ENCODE assay signal across 17 mouse cellular contexts in the genomic region with DNA sequence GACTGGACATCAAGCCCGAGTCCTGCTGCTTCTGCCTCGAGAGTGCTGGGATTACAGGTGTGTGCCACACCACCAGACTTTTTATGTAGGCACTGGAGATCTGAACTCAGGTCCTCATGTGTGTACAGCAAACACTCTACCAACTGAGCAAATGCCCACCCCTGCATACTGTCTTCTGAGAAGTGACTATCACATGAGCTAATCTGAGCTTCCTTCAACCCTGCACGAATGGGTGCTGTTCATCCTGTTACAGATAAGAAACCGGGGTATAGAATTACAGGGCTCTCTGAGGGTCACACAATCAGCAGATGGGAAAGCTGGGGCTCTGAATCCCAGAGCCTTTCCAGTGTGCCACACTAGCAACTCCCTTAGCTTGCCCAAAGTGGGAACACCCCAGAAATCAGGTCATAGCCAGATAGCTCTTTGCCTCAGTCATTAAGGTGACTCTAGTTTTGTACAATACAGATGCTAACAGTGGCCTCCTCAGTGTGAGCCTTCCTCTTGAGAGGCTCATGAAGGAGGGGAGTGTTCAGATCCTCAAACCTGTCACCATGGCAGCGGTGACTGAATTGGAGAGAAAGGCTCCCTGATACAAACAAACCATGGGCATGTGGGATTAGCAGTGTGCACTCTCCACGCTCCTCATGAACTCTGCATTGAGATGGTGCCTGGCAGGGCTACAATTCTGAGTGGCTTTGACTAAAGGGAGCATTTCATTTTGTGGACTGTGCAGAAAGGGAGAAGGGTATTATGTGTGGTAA. TPM values are rescaled to one million over a fixed set of nuclear protein-coding genes. Genes with fewer than 3 reads are reported as not detected.
DNase-seq lines count a peak whose midpoint lies in the region; ATAC-seq and TF ChIP-seq lines count a peak whose summit lies in the region.
"Had no signal": no experiment of that assay in that cellular context is flagged by ENCODE, and none has a peak within 500 bp of the region (broad histone marks: within the 10 kb centered on the region; RNA-seq: fewer than 3 reads in every experiment).

No protein-coding gene starts in this region.

- 86% methylated on average over 6 of the region's 6 CpGs for WGBS in forebrain, embryonic 11.5 days
- WGBS in forebrain, embryonic 10.5 days: 85% methylated on average over 6 of the region's 6 CpGs
- 70% methylated on average over 6 of the region's 6 CpGs for WGBS in midbrain, embryonic 12.5 days
- WGBS in midbrain, postnatal 0 days: 65% methylated on average over 6 of the region's 6 CpGs
- 82% methylated on average over 6 of the region's 6 CpGs for WGBS in hindbrain, embryonic 15.5 days
- 69% methylated on average over 6 of the region's 6 CpGs for WGBS in midbrain, embryonic 16.5 days

- TF ChIP-seq CTCF in midbrain, postnatal 0 days (IDR thresholded peaks at IDR 0.05): no peak

- no peaks in the 10 kb centered on the region for H3K4me1 ChIP-seq in forebrain, embryonic 11.5 days (replicated peaks; ENCODE audit: control insufficient read depth, insufficient read depth, low read length)
- peaks cover 10% of the 10 kb centered on the region; the same call in 1 of the 2 replicates for H3K4me1 ChIP-seq in forebrain, embryonic 10.5 days
- H3K4me1 ChIP-seq in midbrain, embryonic 12.5 days: peaks cover 14% of the 10 kb centered on the region; the same call in 1 of the 2 replicates
- no peaks in the 10 kb centered on the region for H3K4me1 ChIP-seq in midbrain, postnatal 0 days (ENCODE audit: insufficient read depth, low read length)
- H3K4me1 ChIP-seq in hindbrain, embryonic 15.5 days (replicated peaks): no peaks in the 10 kb centered on the region
- H3K4me1 ChIP-seq in midbrain, embryonic 16.5 days (ENCODE audit: control insufficient read depth, insufficient read depth, low read length): no peaks in the 10 kb centered on the region
- H3K4me1 ChIP-seq: limb, embryonic 10.5 days had no signal

- peaks cover 5% of the 10 kb centered on the region; the same call in 1 of the 2 replicates for H3K36me3 ChIP-seq in forebrain, embryonic 11.5 days (ENCODE audit: control insufficient read depth, insufficient read depth, low read length)
- H3K36me3 ChIP-seq in forebrain, embryonic 10.5 days (replicated peaks): peaks cover 99% of the 10 kb centered on the region
- H3K36me3 ChIP-seq in midbrain, embryonic 12.5 days: peaks cover 24% of the 10 kb centered on the region
- H3K36me3 ChIP-seq in midbrain, postnatal 0 days (ENCODE audit: insufficient read depth, low read length): no peaks in the 10 kb centered on the region
- no peaks in the 10 kb centered on the region for H3K36me3 ChIP-seq in hindbrain, embryonic 15.5 days
- H3K36me3 ChIP-seq in midbrain, embryonic 16.5 days (ENCODE audit: control insufficient read depth, insufficient read depth, low read length): 0 out of 2 replicates have a peak, but pooled peaks cover 3% of the 10 kb centered on the region

- no peaks in the 10 kb centered on the region for H3K27me3 ChIP-seq in forebrain, embryonic 11.5 days (ENCODE audit: control insufficient read depth, insufficient read depth, low read length)
- no peaks in the 10 kb centered on the region for H3K27me3 ChIP-seq in forebrain, embryonic 10.5 days (ENCODE audit: poor library complexity, severe bottlenecking)
- no peaks in the 10 kb centered on the region for H3K27me3 ChIP-seq in midbrain, embryonic 12.5 days
- H3K27me3 ChIP-seq in midbrain, postnatal 0 days (ENCODE audit: insufficient read depth, low read length): no peaks in the 10 kb centered on the region
- H3K27me3 ChIP-seq in hindbrain, embryonic 15.5 days: no peaks in the 10 kb centered on the region
- H3K27me3 ChIP-seq in midbrain, embryonic 16.5 days (ENCODE audit: control insufficient read depth, insufficient read depth, low read depth, low read length): no peaks in the 10 kb centered on the region
- H3K27me3 ChIP-seq: embryonic facial prominence, embryonic 15.5 days; heart, embryonic 12.5 days had no signal

- H3K4me3 ChIP-seq in forebrain, embryonic 11.5 days (ENCODE audit: low read depth, low read length): no peak overlapping the region
- H3K4me3 ChIP-seq in forebrain, embryonic 10.5 days: no peak overlapping the region
- no peak overlapping the region for H3K4me3 ChIP-seq in midbrain, embryonic 12.5 days
- H3K4me3 ChIP-seq in midbrain, postnatal 0 days (ENCODE audit: low read depth, low read length): no peak overlapping the region
- no peak overlapping the region for H3K4me3 ChIP-seq in hindbrain, embryonic 15.5 days
- H3K4me3 ChIP-seq in midbrain, embryonic 16.5 days (ENCODE audit: low read depth, low read length): no peak overlapping the region
- H3K4me3 ChIP-seq: embryonic facial prominence, embryonic 15.5 days; heart, embryonic 12.5 days; limb, embryonic 10.5 days had no signal

- ATAC-seq in forebrain, embryonic 11.5 days (replicated peaks; ENCODE audit: low FRiP score): peak; percentile 35; the same call in 1 of the 2 replicates
- peak; percentile 78 for ATAC-seq in midbrain, embryonic 12.5 days (ENCODE audit: low FRiP score, low read depth)
- ATAC-seq in midbrain, postnatal 0 days (ENCODE audit: low FRiP score): no peak
- ATAC-seq in hindbrain, embryonic 15.5 days (ENCODE audit: low FRiP score, low read depth): peak; percentile 19; the same call in 1 of the 2 replicates
- ATAC-seq in midbrain, embryonic 16.5 days: peak; percentile 83
- ATAC-seq in megakaryocyte, adult 5-6 weeks (ENCODE audit: poor library complexity, severe bottlenecking): no peak

- H3K9ac ChIP-seq in forebrain, embryonic 11.5 days (ENCODE audit: low read length): no peak overlapping the region
- H3K9ac ChIP-seq in midbrain, embryonic 12.5 days (replicated peaks): no peak overlapping the region
- H3K9ac ChIP-seq in midbrain, postnatal 0 days (replicated peaks; ENCODE audit: low read length, poor library complexity, severe bottlenecking): no peak overlapping the region
- no peak overlapping the region for H3K9ac ChIP-seq in hindbrain, embryonic 15.5 days
- H3K9ac ChIP-seq in midbrain, embryonic 16.5 days (ENCODE audit: low read depth, low read length): no peak overlapping the region
- H3K9ac ChIP-seq: embryonic facial prominence, embryonic 15.5 days; heart, embryonic 12.5 days had no signal

- H3K27ac ChIP-seq in forebrain, embryonic 11.5 days (ENCODE audit: low read depth, low read length): no peak overlapping the region
- H3K27ac ChIP-seq in forebrain, embryonic 10.5 days: no peak overlapping the region
- 0 out of 2 replicates have a peak overlapping the region, but pooled peaks have one; percentile 2 for H3K27ac ChIP-seq in midbrain, embryonic 12.5 days (replicated peaks)
- H3K27ac ChIP-seq in midbrain, postnatal 0 days (ENCODE audit: low read depth, low read length): no peak overlapping the region
- no peak overlapping the region for H3K27ac ChIP-seq in hindbrain, embryonic 15.5 days (replicated peaks)
- no peak overlapping the region for H3K27ac ChIP-seq in midbrain, embryonic 16.5 days (ENCODE audit: low read length)
- H3K27ac ChIP-seq: embryonic facial prominence, embryonic 15.5 days; limb, embryonic 10.5 days; stomach, postnatal 0 days had no signal

- no peaks in the 10 kb centered on the region for H3K9me3 ChIP-seq in forebrain, embryonic 11.5 days (ENCODE audit: control insufficient read depth, low read length)
- no peaks in the 10 kb centered on the region for H3K9me3 ChIP-seq in forebrain, embryonic 10.5 days
- no peaks in the 10 kb centered on the region for H3K9me3 ChIP-seq in midbrain, embryonic 12.5 days
- H3K9me3 ChIP-seq in midbrain, postnatal 0 days (ENCODE audit: low read length): no peaks in the 10 kb centered on the region
- no peaks in the 10 kb centered on the region for H3K9me3 ChIP-seq in hindbrain, embryonic 15.5 days
- H3K9me3 ChIP-seq in midbrain, embryonic 16.5 days (replicated peaks; ENCODE audit: control insufficient read depth, low read length, poor library complexity, severe bottlenecking): no peaks in the 10 kb centered on the region
- H3K9me3 ChIP-seq: embryonic facial prominence, embryonic 15.5 days; heart, embryonic 12.5 days; limb, embryonic 10.5 days had no signal

- DNase-seq in forebrain, embryonic 11.5 days (ENCODE audit: low spot score): no peak
- no peak for DNase-seq in forebrain, embryonic 10.5 days (ENCODE audit: extremely low spot score, low spot score)
- DNase-seq in midbrain, postnatal 0 days (ENCODE audit: low spot score): no peak
- no peak for DNase-seq in gastrocnemius, postnatal 14 days
- DNase-seq: cerebellum, adult 11-12 months; heart, postnatal 4 days; kidney, adult 8-10 months; lung, postnatal 36 days; thymus, postnatal 25 days had no signal

- no peak overlapping the region for H3K4me2 ChIP-seq in forebrain, embryonic 11.5 days (ENCODE audit: low read depth, low read length, severe bottlenecking)
- H3K4me2 ChIP-seq in midbrain, embryonic 12.5 days (replicated peaks): no peak overlapping the region
- H3K4me2 ChIP-seq in midbrain, postnatal 0 days (ENCODE audit: low read depth, low read length, poor library complexity, severe bottlenecking): no peak overlapping the region
- H3K4me2 ChIP-seq in hindbrain, embryonic 15.5 days: no peak overlapping the region
- no peak overlapping the region for H3K4me2 ChIP-seq in midbrain, embryonic 16.5 days (ENCODE audit: low read length)
- H3K4me2 ChIP-seq: embryonic facial prominence, embryonic 15.5 days; heart, embryonic 12.5 days had no signal

- intact Hi-C loops in gastrocnemius, postnatal 14 days (cut with DNase I; ENCODE audit: low total_unique reads): no loop called here

RNA-seq across cellular contexts. Expression of gene Rcn1, which starts 8.3 kb away (rescaled TPM):
- polyA plus RNA-seq in forebrain, embryonic 11.5 days (2014; fragmentation: Nextera tagmentation; extraction: Ambion mirVana): 116 and 120 TPM in 2 replicates
- 110 and 111 TPM in 2 replicates for polyA plus RNA-seq in forebrain, embryonic 10.5 days (2016; fragmentation: Nextera tagmentation; extraction: Ambion mirVana)
- 89.9 and 95.7 TPM in 2 replicates for polyA plus RNA-seq in midbrain, embryonic 12.5 days (2016; fragmentation: Nextera tagmentation; extraction: Ambion mirVana)
- 31.0 and 36.5 TPM in 2 replicates for total RNA-seq in midbrain, postnatal 0 days (2014; rRNA removed)
- 56.1 and 58.3 TPM in 2 replicates for polyA plus RNA-seq in midbrain, postnatal 0 days (2015; fragmentation: Nextera tagmentation; extraction: Ambion mirVana)
- 70.0 and 70.8 TPM in 2 replicates for polyA plus RNA-seq in hindbrain, embryonic 15.5 days (2015; fragmentation: Nextera tagmentation; extraction: Ambion mirVana)
- 63.8 and 65.7 TPM in 2 replicates for polyA plus RNA-seq in midbrain, embryonic 16.5 days (2015; fragmentation: Nextera tagmentation; extraction: Ambion mirVana)
- total RNA-seq in gastrocnemius, postnatal 14 days (2021): 10 to 100 TPM; 26.8 to 32.6 TPM
- 3.1 and 4.4 TPM in 2 replicates for total RNA-seq in megakaryocyte, adult 5-6 weeks (2015)
- total RNA-seq in megakaryocyte, adult 5-6 weeks (2017): 10.4 and 13.0 TPM in 2 replicates

Comparison
In these comparisons a context has a peak if more than half of its experiments do, and no peak if none do; other contexts are left out.
1. ATAC-seq: peak in forebrain, embryonic 11.5 days (single experiment), midbrain, embryonic 12.5 days (single experiment), hindbrain, embryonic 15.5 days (single experiment) and midbrain, embryonic 16.5 days (single experiment); none in midbrain, postnatal 0 days (single experiment) and megakaryocyte, adult 5-6 weeks (single experiment).